Mouse (Mus musculus): ENCODE measurements at regions not wholly inside any gene's neighbourhood (a gene's known extent, or its start where the extent isn't known, plus 50 kb on each side); places are given as distances from the start of the nearest gene placed in this dataset.

DNA sequence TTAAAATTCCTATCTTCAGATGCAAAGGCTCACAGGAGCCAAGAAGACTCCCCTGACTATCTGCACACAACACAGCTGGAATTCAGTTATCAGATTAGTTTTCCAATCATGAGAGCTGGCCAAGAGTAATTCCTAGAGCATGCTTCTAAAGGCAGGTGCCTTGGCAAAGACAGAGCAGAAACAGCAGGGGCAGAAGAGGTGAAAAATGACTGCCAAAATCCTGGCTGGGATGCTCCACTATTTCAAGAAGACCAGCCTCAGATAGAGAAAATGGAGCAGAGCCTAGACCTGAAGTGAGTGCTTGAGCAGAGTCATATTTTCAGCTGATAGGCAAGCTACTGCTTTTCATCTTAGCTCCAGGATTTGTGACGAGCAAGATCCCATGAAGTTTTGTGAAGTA lies 450.5 kb upstream of the Cblb start:
- Histone ChIP-seq H3K9me3 (replicated peaks; ENCODE audit: insufficient read depth, low read length) (no peaks in the 10 kb centered on the region), H3K79me2 (ENCODE audit: control insufficient read depth, insufficient read depth, low read length, poor library complexity) (no peaks in the 10 kb centered on the region), H3K4me3 (ENCODE audit: control insufficient read depth in 1 of 2, insufficient read depth in 1 of 2, low read depth in 2 of 2, low read length in 2 of 2) (no peak overlapping the region), H3K4me1 (ENCODE audit: control insufficient read depth in 1 of 2, insufficient read depth in 2 of 2, low read length in 2 of 2) (no peaks in the 10 kb centered on the region), H3K27ac (ENCODE audit: control insufficient read depth, low read depth, low read length) (no peak overlapping the region), H3K36me3 (ENCODE audit: control insufficient read depth in 1 of 2, insufficient read depth in 2 of 2, low read length in 2 of 2) (no peaks in the 10 kb centered on the region), H3K9ac (ENCODE audit: control insufficient read depth, low read depth, low read length, poor library complexity, severe bottlenecking) (no peak overlapping the region), H3K27me3 (ENCODE audit: control insufficient read depth in 1 of 2, insufficient read depth in 2 of 2, low read length in 2 of 2) (no peaks in the 10 kb centered on the region)
- DNase-seq (ENCODE audit: low read depth, low spot score), result no peak
- TF ChIP-seq MYC (IDR thresholded peaks at IDR 0.05; ENCODE audit: low read depth, low read length) (no peak), RCOR1 (IDR thresholded peaks at IDR 0.05; ENCODE audit: low read depth, low read length) (no peak), ELF1 (IDR thresholded peaks at IDR 0.05; ENCODE audit: low read depth, low read length) (no peak), SIN3A (IDR thresholded peaks at IDR 0.05; ENCODE audit: low read length) (no peak), USF1 (IDR thresholded peaks at IDR 0.05; ENCODE audit: low read depth, low read length) (no peak), NELFE (IDR thresholded peaks at IDR 0.05; ENCODE audit: low read depth, low read length) (no peak), MAFK (IDR thresholded peaks at IDR 0.05; ENCODE audit: borderline replicate concordance, low read depth, low read length) (no peak), POLR2AphosphoS5 (IDR thresholded peaks at IDR 0.05; ENCODE audit: borderline replicate concordance, low read depth, low read length) (no peak), GATA1 (IDR thresholded peaks at IDR 0.05; ENCODE audit: low read depth, low read length) (no peak), KAT2A (conservative IDR thresholded peaks at IDR 0.05; ENCODE audit: low read depth, low read length) (no peak), TBP (IDR thresholded peaks at IDR 0.05; ENCODE audit: low read depth, low read length) (no peak)

GRCm38 (mm10) chr16:51589924-51590397 lies 441.1 kb upstream of the Cblb start:
- no peaks in the 10 kb centered on the region for H3K9me3 ChIP-seq (replicated peaks; ENCODE audit: insufficient read depth, low read length)
- DNase-seq (ENCODE audit: low read depth, low spot score), result no peak
- no peaks in the 10 kb centered on the region for H3K4me1 ChIP-seq (ENCODE audit: control insufficient read depth in 1 of 2, insufficient read depth in 2 of 2, low read length in 2 of 2)
- H3K9ac ChIP-seq (ENCODE audit: control insufficient read depth, low read depth, low read length, poor library complexity, severe bottlenecking), result no peak overlapping the region
- no peaks in the 10 kb centered on the region for H3K36me3 ChIP-seq (ENCODE audit: control insufficient read depth in 1 of 2, insufficient read depth in 2 of 2, low read length in 2 of 2)
- H3K27ac ChIP-seq (ENCODE audit: control insufficient read depth, low read depth, low read length), result no peak overlapping the region
- no peak overlapping the region for H3K4me3 ChIP-seq (ENCODE audit: control insufficient read depth in 1 of 2, insufficient read depth in 1 of 2, low read depth in 2 of 2, low read length in 2 of 2)
- no peaks in the 10 kb centered on the region for H3K79me2 ChIP-seq (ENCODE audit: control insufficient read depth, insufficient read depth, low read length, poor library complexity)
- TF ChIP-seq HCFC1 (IDR thresholded peaks at IDR 0.05; ENCODE audit: low read depth, low read length), result no peak
- TF ChIP-seq MAX (IDR thresholded peaks at IDR 0.05; ENCODE audit: low read length), result no peak
- no peak for TF ChIP-seq JUND (IDR thresholded peaks at IDR 0.05; ENCODE audit: low read depth, low read length)
- TF ChIP-seq MEF2A (IDR thresholded peaks at IDR 0.05; ENCODE audit: extremely low read depth, insufficient replicate concordance, low read depth, low read length, poor library complexity, severe bottlenecking), result no peak
- TF ChIP-seq MAFK (IDR thresholded peaks at IDR 0.05; ENCODE audit: borderline replicate concordance, low read depth, low read length), result no peak
- TF ChIP-seq E2F4 (IDR thresholded peaks at IDR 0.05; ENCODE audit: borderline replicate concordance, low read depth, low read length), result no peak
- no peak for TF ChIP-seq ZMIZ1 (IDR thresholded peaks at IDR 0.05; ENCODE audit: low read depth, low read length)
- TF ChIP-seq CHD1 (IDR thresholded peaks at IDR 0.05; ENCODE audit: low read depth, low read length), result no peak
- no peak for TF ChIP-seq NELFE (IDR thresholded peaks at IDR 0.05; ENCODE audit: low read depth, low read length)
- TF ChIP-seq USF2 (IDR thresholded peaks at IDR 0.05; ENCODE audit: borderline replicate concordance in 1 of 2, insufficient read depth in 1 of 2, low read depth in 1 of 2, low read length in 2 of 2), result no peak
- no peak for TF ChIP-seq GATA1 (IDR thresholded peaks at IDR 0.05; ENCODE audit: low read depth, low read length)
- no peak for TF ChIP-seq RCOR1 (IDR thresholded peaks at IDR 0.05; ENCODE audit: low read depth, low read length)
- no peak for TF ChIP-seq RAD21 (IDR thresholded peaks at IDR 0.05; ENCODE audit: low read depth, low read length)
- no peak for TF ChIP-seq POLR2A (IDR thresholded peaks at IDR 0.05; ENCODE audit: control insufficient read depth in 1 of 2, insufficient read depth in 1 of 2, low read depth in 1 of 2, low read length in 2 of 2, poor library complexity in 1 of 2)
- no peak for TF ChIP-seq TAL1 (IDR thresholded peaks at IDR 0.05; ENCODE audit: low read length)
- TF ChIP-seq ZC3H11A (IDR thresholded peaks at IDR 0.05; ENCODE audit: low read depth, low read length), result no peak
- no peak for TF ChIP-seq BHLHE40 (IDR thresholded peaks at IDR 0.05; ENCODE audit: borderline replicate concordance, low read depth, low read length)
- TF ChIP-seq SMC3 (IDR thresholded peaks at IDR 0.05; ENCODE audit: low read depth, low read length), result no peak
- H3K27me3 ChIP-seq (ENCODE audit: control insufficient read depth in 1 of 2, insufficient read depth in 2 of 2, low read length in 2 of 2), result no peaks in the 10 kb centered on the region; a peak in 1 of 4 replicates
